Mouse (Mus musculus): ENCODE data around the gene Ino80.

Ino80 gene

GRCm38 (mm10) chr2:119454558-119454957 is 22.9 kb downstream of the Ino80 start:
- DNase-seq (ENCODE audit: low read depth) = no peak

GRCm38 (mm10) chr2:119436988-119437387 is 40.5 kb downstream of the Ino80 start:
- DNase-seq (ENCODE audit: low read depth) = peak; percentile 34

- DNase-seq (ENCODE audit: low read depth) = no peak
Observed at GRCm38 (mm10) chr2:119436467-119436866, 41.0 kb downstream of the Ino80 start.

- peak; percentile 14 for DNase-seq (ENCODE audit: low read depth)
Observed at GRCm38 (mm10) chr2:119413819-119414218, 63.7 kb downstream of the Ino80 start.

GRCm38 (mm10) chr2:119411674-119412073 is 65.8 kb downstream of the Ino80 start:
- DNase-seq (ENCODE audit: low read depth) = no peak

- DNase-seq (ENCODE audit: low read depth) = no peak
Observed at GRCm38 (mm10) chr2:119411016-119411415, 66.5 kb downstream of the Ino80 start.

GRCm38 (mm10) chr2:119408733-119409132 is 68.8 kb downstream of the Ino80 start:
- no peak for DNase-seq (ENCODE audit: low read depth)

- DNase-seq (ENCODE audit: low read depth) = no peak
Observed at GRCm38 (mm10) chr2:119408278-119408677, 69.2 kb downstream of the Ino80 start.

- no peak for DNase-seq (ENCODE audit: low read depth)
Observed at GRCm38 (mm10) chr2:119399313-119399712, 78.2 kb downstream of the Ino80 start.

- DNase-seq (ENCODE audit: low read depth) = no peak
Observed at GRCm38 (mm10) chr2:119398665-119399064, 78.8 kb downstream of the Ino80 start.

- no peak for DNase-seq (ENCODE audit: low read depth)
Observed at GRCm38 (mm10) chr2:119398252-119398651, 79.2 kb downstream of the Ino80 start.

GRCm38 (mm10) chr2:119389992-119390391 is 87.5 kb downstream of the Ino80 start:
- no peak for DNase-seq (ENCODE audit: low read depth)

GRCm38 (mm10) chr2:119388266-119388665 is 89.2 kb downstream of the Ino80 start:
- DNase-seq (ENCODE audit: low read depth) = no peak

GRCm38 (mm10) chr2:119379455-119379854 is 98.0 kb downstream of the Ino80 start:
- DNase-seq (ENCODE audit: low read depth) = no peak

GRCm38 (mm10) chr2:119377826-119378225 is 99.7 kb downstream of the Ino80 start:
- DNase-seq (ENCODE audit: low read depth) = no peak

- no peak for DNase-seq (ENCODE audit: low read depth)
Observed at GRCm38 (mm10) chr2:119377286-119377685, 100.2 kb downstream of the Ino80 start.

- no peak for DNase-seq (ENCODE audit: low read depth)
Observed at GRCm38 (mm10) chr2:119370116-119370515, 107.4 kb downstream of the Ino80 start.

GRCm38 (mm10) chr2:119367346-119367745 is 110.1 kb downstream of the Ino80 start:
- DNase-seq (ENCODE audit: low read depth) = no peak

- DNase-seq (ENCODE audit: low read depth) = no peak
Observed at GRCm38 (mm10) chr2:119364969-119365368, 112.5 kb downstream of the Ino80 start.

- no peak for DNase-seq (ENCODE audit: low read depth)
Observed at GRCm38 (mm10) chr2:119359721-119360291, 117.7 kb downstream of the Ino80 start.

- no peak for DNase-seq (ENCODE audit: low read depth)
Observed at GRCm38 (mm10) chr2:119358249-119358648, 119.2 kb downstream of the Ino80 start.

GRCm38 (mm10) chr2:119356805-119357204 is 120.7 kb downstream of the Ino80 start:
- DNase-seq (ENCODE audit: low read depth) = no peak

- no peak for DNase-seq (ENCODE audit: low read depth)
Observed at GRCm38 (mm10) chr2:119356310-119356709, 121.2 kb downstream of the Ino80 start.

- DNase-seq (ENCODE audit: low read depth) = no peak
Observed at GRCm38 (mm10) chr2:119355651-119356050, 121.8 kb downstream of the Ino80 start.

GRCm38 (mm10) chr2:119355089-119355488 is 122.4 kb downstream of the Ino80 start:
- DNase-seq (ENCODE audit: low read depth) = no peak

Data from c-Kit-positive CD71-negative TER-119-negative erythroid progenitor cells, embryonic 14.5 days (primary cell).